Mouse (Mus musculus) hindbrain, embryonic 14.5 days (tissue): ENCODE results near the gene Ism2. TPM values are rescaled to one million over a fixed set of nuclear protein-coding genes. Genes with fewer than 3 reads are reported as not detected.
"Not testable (repeated sequence)": the region's sequence is repeated elsewhere in the genome, so short reads cannot be mapped to it uniquely, and the experiment has no call there.

ENCODE experiments used
- ATAC-seq: fragments of 200-750 bp; cut with Nextera tagmentation; 2 replicates; pipeline ENCODE4 v1.8.0; 2017; ENCODE audit warnings: moderate number of reproducible peaks, mild to moderate bottlenecking, moderate TSS enrichment, moderate library complexity; ENCODE audit not compliant: low FRiP score
- DNase-seq: peaks from one replicate; pipeline ENCODE4 v3.0.0-alpha.2; 2015; ENCODE audit warnings: low spot score
- H3K27ac ChIP-seq: fragments of 300-500 bp; sonication (generic); 2 replicates; pipeline ENCODE4 v1.5.1; 2014; ENCODE audit warnings: mild to moderate bottlenecking, moderate library complexity
- H3K27me3 ChIP-seq: fragments of 300-500 bp; sonication (generic); 2 replicates; pipeline ENCODE4 v1.6.1; 2014; ENCODE audit warnings: mild to moderate bottlenecking, low read length, mixed read lengths; ENCODE audit not compliant: control insufficient read depth, insufficient read depth
- H3K36me3 ChIP-seq: fragments of 300-500 bp; sonication (generic); replicated peaks from 2 replicates; pipeline ENCODE4 v1.6.1; 2014; ENCODE audit not compliant: control insufficient read depth, insufficient read depth
- H3K4me1 ChIP-seq: fragments of 300-500 bp; sonication (generic); replicated peaks from 2 replicates; pipeline ENCODE4 v1.6.1; 2014; ENCODE audit warnings: antibody characterized with exemption, low read length, mixed read lengths; ENCODE audit not compliant: control insufficient read depth, insufficient read depth
- H3K4me2 ChIP-seq: fragments of 300-500 bp; sonication (generic); replicated peaks from 2 replicates; pipeline ENCODE4 v1.6.1; 2014; ENCODE audit warnings: mild to moderate bottlenecking, moderate library complexity
- H3K4me3 ChIP-seq: fragments of 300-500 bp; sonication (generic); replicated peaks from 2 replicates; pipeline ENCODE4 v1.5.1; 2014; ENCODE audit warnings: mild to moderate bottlenecking, low read length
- H3K9ac ChIP-seq: fragments of 300-500 bp; sonication (generic); 2 replicates; pipeline ENCODE4 v1.6.1; 2014
- H3K9me3 ChIP-seq: fragments of 300-500 bp; sonication (generic); 2 replicates; pipeline ENCODE4 v1.6.1; 2016; ENCODE audit warnings: low read length; ENCODE audit not compliant: control insufficient read depth
- WGBS: fragments of 180-500 bp; shearing (Covaris S2); extraction: QIAGEN DNeasy Blood & Tissue Kit; methylation state at CpG from one replicate; pipeline ENCODE4 v1.1.7; 2014; 5-methylcytosine and 5-hydroxymethylcytosine counted together
- polyA plus RNA-seq: library from polyadenylated mRNA; unstranded; fragments of >200 nt; fragmentation: Nextera tagmentation; extraction: Ambion mirVana; gene quantifications from 2 replicates; pipeline ENCODE4 v1.2.1, GENCODE M21; 2014

The Ism2 gene
- polyA plus RNA-seq, 1 experiment from 2014 or later: 0.86 TPM

DNA sequence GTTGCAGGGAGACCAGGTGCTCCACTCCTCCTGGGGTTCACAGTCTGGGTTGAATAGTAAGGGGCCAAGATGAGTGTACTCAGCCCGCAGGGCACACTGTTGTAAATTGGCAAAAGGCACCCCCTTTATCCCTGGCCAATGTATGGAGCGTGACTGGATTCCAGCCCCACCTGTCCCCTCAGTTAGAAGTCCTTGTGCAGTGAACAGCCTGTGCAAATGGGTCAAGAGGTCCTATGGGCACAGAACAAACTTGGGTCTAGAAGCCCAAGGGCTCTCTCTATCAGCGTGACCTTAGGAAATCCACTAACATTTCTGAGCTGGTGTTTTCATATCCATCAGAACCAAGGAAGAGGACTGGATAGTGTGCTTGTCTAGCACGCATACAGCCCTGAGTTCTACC, 16.8 kb downstream of the Ism2 start:
- H3K36me3 ChIP-seq: no peaks in the 10 kb centered on the region
- ATAC-seq (no peak), DNase-seq (no peak)
- H3K4me2 ChIP-seq: no peak overlapping the region
- no peaks in the 10 kb centered on the region for H3K27me3 ChIP-seq
- H3K9me3 ChIP-seq: no peaks in the 10 kb centered on the region
- H3K27ac ChIP-seq: no peak overlapping the region
- no peak overlapping the region for H3K4me3 ChIP-seq
- 95% methylated on average over 4 of the region's 4 CpGs for WGBS
- no peaks in the 10 kb centered on the region for H3K4me1 ChIP-seq
- H3K9ac ChIP-seq: no peak overlapping the region

DNA sequence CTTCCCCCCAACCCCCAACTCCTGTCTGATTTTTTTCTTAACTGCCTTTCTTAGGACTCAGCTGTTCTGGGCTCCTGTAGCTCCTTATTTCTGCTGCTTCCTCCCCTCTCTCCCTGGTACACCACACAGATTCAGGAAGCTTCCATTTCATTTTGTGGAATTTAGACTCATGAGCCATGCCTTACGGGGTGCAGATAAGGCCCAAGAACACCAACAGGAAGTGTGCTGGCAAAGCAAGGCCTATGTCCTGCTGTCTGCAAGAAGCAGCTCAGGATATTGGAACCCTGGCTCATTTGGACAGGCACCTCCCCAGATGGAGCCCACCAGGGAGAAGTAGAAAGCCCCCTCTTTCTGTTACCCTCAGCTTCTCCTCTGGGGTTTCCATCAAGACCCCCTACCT, 17.7 kb downstream of the Ism2 start:
- Histone ChIP-seq H3K36me3 (no peaks in the 10 kb centered on the region), H3K4me3 (no peak overlapping the region), H3K27me3 (no peaks in the 10 kb centered on the region), H3K27ac (no peak overlapping the region), H3K4me1 (no peaks in the 10 kb centered on the region), H3K9ac (no peak overlapping the region), H3K4me2 (no peak overlapping the region), H3K9me3 (no peaks in the 10 kb centered on the region)
- no peak for ATAC-seq
- whole genome bisulfite sequencing: 100% methylated on average over 1 of the region's 1 CpGs
- DNase-seq: no peak

DNA sequence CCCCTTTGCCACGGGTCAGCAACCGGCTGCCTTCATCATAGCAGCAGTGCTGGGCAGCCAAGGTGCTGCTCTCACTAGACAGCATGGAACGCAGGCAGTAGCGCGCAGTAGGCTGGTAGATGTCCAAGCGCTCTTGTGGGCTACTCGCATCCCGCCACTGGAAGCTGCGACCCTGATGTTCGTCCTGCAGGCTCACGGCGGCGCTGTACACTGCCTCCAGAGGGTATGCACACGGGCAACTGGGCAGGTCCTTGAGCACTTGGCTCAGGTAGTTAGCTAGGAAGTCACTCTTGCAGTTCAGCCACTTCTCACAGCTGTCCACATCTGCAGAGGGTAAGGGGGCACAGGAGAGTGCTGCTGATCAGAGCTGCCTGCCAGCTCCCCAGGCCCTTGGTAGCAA, 19.6 kb downstream of the Ism2 start:
- H3K27ac ChIP-seq: no peak overlapping the region
- no peaks in the 10 kb centered on the region for H3K4me1 ChIP-seq
- H3K27me3 ChIP-seq: no peaks in the 10 kb centered on the region
- H3K9ac ChIP-seq: no peak overlapping the region
- ATAC-seq (no peak), DNase-seq (no peak)
- peaks cover 18% of the 10 kb centered on the region for H3K36me3 ChIP-seq
- 43% methylated on average over 14 of the region's 14 CpGs for WGBS
- H3K9me3 ChIP-seq: no peaks in the 10 kb centered on the region
- no peak overlapping the region for H3K4me2 ChIP-seq
- H3K4me3 ChIP-seq: no peak overlapping the region

DNA sequence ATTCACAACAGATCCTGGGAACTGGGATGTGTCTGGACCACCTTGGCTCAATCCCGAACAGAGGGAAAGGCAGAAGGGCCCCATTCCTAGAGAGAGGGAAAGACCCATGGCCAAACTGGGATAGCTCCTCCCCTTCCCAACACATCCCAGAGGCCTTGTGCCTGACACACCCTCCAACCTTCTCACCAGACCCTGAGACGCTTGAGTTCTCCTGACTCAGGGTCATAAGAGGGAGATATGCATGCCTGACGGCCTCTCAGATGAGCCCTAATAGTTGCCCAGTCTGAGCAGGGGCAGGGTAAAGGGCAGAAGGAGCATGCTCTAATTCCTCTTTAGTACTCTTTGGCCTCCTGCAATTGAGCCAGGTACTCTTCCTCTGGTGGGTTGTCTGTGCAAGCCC, 20.2 kb downstream of the Ism2 start:
- DNase-seq: no peak
- Histone ChIP-seq H3K4me1 (no peaks in the 10 kb centered on the region), H3K36me3 (peaks cover 23% of the 10 kb centered on the region), H3K9ac (no peak overlapping the region), H3K4me3 (no peak overlapping the region), H3K9me3 (no peaks in the 10 kb centered on the region), H3K27me3 (no peaks in the 10 kb centered on the region), H3K4me2 (no peak overlapping the region), H3K27ac (no peak overlapping the region)
- no peak for ATAC-seq
- 56% methylated on average over 3 of the region's 3 CpGs for WGBS

DNA sequence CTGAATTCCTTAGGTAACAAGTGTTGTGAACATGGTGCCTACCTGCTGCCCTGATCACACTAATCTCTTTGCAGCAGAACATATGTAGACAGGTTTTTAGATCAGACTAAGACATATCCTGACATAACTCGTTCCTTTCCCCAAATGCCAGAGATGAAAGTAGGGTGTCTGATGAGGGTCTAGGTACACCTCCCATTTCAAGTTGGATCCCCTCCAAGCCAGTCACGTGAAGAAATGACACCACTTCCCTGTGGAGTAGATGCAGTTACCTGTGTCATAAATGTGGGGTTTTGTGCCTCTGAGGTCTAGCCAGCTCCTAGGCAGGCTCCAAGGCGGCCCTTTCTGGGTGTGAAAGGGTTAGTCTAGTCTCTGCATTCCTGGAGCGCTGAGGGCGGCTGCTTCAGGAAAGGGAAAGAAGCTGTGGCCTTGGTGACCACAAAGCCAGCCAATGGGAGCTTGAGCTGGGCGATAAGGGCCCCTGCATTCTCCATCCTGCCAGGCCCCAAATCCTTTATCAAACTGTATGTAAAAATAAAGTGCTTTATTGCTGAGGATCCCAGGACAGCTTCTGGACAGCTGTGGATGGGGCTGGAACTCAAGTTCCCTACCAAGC, 21.3 kb downstream of the Ism2 start:
- H3K27ac ChIP-seq: no peak overlapping the region
- H3K36me3 ChIP-seq: peaks cover 35% of the 10 kb centered on the region
- H3K4me1 ChIP-seq: no peaks in the 10 kb centered on the region
- ATAC-seq: no peak
- H3K9me3 ChIP-seq: no peaks in the 10 kb centered on the region
- H3K4me3 ChIP-seq: no peak overlapping the region
- DNase-seq: no peak
- no peak overlapping the region for H3K4me2 ChIP-seq
- 24% methylated on average over 6 of the region's 6 CpGs for WGBS
- no peak overlapping the region for H3K9ac ChIP-seq
- H3K27me3 ChIP-seq: no peaks in the 10 kb centered on the region

DNA sequence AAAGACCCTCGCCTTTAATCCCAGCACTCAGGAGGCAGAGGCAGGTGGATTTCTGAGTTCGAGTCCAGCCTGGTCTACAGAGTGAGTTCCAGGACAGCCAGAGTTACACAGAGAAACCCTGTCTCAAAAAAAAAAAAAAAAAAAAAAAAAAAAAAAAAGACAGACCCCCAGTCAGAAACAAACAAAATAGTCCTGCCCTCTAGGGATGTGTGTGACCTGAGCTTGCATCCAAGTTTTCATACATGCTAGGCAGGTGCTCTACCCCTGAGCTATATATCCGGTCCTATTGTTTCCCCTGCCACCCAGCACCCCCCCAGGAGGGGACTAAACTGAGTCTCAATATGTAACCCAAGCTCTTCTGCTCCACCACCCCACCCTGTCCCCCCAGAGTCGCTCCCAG, 22.3 kb downstream of the Ism2 start:
- not testable (repeated sequence) for DNase-seq, H3K4me1 ChIP-seq, H3K27me3 ChIP-seq, H3K4me3 ChIP-seq, H3K27ac ChIP-seq, H3K9me3 ChIP-seq, ATAC-seq, H3K9ac ChIP-seq, H3K4me2 ChIP-seq
- WGBS: 95% methylated on average over 4 of the region's 4 CpGs
- H3K36me3 ChIP-seq: peaks cover 44% of the 10 kb centered on the region

DNA sequence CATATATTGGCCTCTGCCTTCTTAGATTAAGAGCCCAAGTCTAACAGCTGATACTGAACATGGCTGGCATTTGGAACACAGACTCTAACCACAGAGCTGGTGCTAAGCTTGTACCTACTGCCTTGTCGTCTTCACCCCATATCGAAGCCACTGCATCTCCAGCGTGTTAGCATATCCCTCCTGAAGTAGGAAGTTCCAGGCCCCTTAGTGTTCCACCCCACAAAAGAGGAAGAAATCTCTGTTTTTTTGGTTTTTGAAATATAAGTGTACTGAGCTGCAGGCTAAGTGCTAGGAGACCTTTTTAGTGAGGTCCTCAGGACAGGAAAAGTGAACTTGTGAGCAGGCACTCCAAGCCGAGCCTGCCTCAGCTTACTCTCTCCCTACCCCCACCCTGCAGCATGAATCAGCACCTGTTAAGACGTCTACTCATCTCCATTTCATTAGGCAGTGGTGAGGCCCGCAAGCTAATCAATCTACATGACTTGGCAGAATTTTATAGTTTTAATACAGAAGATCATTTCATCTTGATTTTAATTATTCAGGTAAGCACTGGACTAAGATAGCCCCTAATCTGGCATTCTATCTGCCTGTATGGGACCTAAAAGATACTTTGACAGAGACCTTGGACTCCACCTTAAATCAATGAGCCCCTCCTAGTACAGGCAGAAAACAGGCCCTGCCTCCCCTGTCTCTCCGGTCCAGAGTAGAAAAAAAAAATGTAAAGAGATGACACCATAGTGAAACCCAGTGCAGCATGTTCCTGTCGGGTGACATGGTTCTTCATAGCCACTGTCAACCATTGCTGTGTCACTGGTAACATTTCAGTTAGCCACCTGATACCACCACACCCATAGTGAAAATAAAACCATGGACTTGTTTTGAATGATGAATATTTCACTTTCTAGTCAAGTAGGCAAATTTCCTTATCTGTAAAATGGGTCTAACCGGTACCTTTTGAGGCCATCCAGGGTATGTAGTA, 24.4 kb downstream of the Ism2 start:
- H3K9ac ChIP-seq: no peak overlapping the region
- ATAC-seq: no peak
- H3K4me1 ChIP-seq: no peaks in the 10 kb centered on the region
- no peaks in the 10 kb centered on the region for H3K27me3 ChIP-seq
- no peak overlapping the region for H3K4me3 ChIP-seq
- no peak for DNase-seq
- peaks cover 65% of the 10 kb centered on the region for H3K36me3 ChIP-seq
- no peaks in the 10 kb centered on the region for H3K9me3 ChIP-seq
- no peak overlapping the region for H3K27ac ChIP-seq
- H3K4me2 ChIP-seq: no peak overlapping the region
- WGBS: 89% methylated on average over 9 of the region's 9 CpGs

DNA sequence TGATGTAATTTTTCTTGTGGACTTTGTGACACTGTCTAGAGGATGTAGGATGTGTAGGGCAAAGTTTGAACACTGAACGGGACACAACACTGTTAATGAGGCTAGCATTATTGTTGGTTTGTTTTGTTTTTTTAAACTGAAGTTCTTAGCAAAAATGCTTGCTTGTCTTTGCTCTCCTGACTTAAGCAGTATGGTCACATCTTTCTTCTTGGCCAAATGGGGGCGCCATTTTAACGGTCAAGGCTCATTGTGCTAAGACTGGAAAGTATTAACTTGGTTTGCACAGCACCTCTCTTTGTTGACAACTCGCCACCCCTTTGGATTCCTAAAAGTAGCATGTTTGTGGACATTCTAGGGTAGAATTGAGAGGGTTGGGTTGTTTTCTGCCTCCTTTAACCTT, 31.8 kb downstream of the Ism2 start:
- DNase-seq (no peak), ATAC-seq (no peak)
- Histone ChIP-seq H3K4me1 (peaks cover 23% of the 10 kb centered on the region), H3K4me3 (peak overlapping the region; percentile 72), H3K27me3 (no peaks in the 10 kb centered on the region), H3K9me3 (no peaks in the 10 kb centered on the region), H3K27ac (no peak overlapping the region), H3K4me2 (peak overlapping the region; percentile 78), H3K36me3 (peaks cover 50% of the 10 kb centered on the region), H3K9ac (peak overlapping the region; percentile 82)
- WGBS: 38% methylated on average over 4 of the region's 4 CpGs

DNA sequence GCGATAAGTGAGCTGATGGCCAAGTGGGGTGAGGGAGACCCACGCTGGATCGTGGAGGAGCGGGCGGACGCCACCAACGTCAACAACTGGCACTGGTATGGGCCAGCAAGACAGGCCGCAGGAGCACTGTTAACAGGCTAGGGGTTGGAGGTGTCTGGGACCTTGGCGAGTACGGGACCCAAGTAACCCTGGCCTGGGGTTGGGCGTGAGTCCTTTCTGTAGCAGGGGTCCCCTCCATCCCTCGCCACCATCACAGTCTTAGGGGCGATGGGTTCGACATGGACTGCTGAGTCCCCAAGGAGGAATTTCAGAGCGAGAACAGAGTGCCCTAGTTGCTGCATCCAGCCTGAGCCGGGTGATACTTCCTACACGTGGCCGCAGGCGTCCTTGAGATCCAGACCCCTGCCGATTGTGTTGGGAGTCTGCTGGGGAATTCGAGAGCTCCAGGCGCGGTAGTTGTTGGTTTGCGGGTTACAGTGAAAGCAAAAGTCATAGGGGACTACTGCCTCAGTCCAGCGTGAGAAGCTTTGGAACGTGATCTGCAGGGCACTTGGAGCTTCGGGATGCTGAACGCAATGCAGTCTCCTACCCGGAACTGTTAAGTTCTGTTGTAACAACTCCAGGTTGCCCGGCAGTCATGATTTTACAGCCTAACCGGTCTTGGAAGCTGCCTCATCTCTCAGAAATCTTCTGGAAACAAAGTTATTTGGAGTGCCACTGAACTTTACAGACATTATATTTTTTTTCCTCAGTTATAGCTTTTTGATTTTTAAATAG, 32.5 kb downstream of the Ism2 start:
- peaks cover 23% of the 10 kb centered on the region for H3K4me1 ChIP-seq
- peak overlapping the region; percentile 79 for H3K27ac ChIP-seq
- H3K36me3 ChIP-seq: peaks cover 49% of the 10 kb centered on the region
- ATAC-seq (peak; percentile 65), DNase-seq (peak; percentile 42)
- peak overlapping the region; percentile 78 for H3K4me2 ChIP-seq
- H3K9me3 ChIP-seq: no peaks in the 10 kb centered on the region
- H3K9ac ChIP-seq: peak overlapping the region; percentile 82
- H3K4me3 ChIP-seq: peak overlapping the region; percentile 72
- H3K27me3 ChIP-seq: no peaks in the 10 kb centered on the region
- WGBS: under 1% methylated on average over 31 of the region's 31 CpGs
